Mouse (Mus musculus): ENCODE measurements around the gene Gm8677. TPM values are rescaled to one million over a fixed set of nuclear protein-coding genes. Genes with fewer than 3 reads are reported as not detected.
"Not testable (repeated sequence)": the region's sequence is repeated elsewhere in the genome, so short reads cannot be mapped to it uniquely, and the experiment has no call there.

Gene Gm8677
- polyA plus RNA-seq (2021), result not detected

- ATAC-seq; H3K27me3 ChIP-seq; POLR2A ChIA-PET; CTCF ChIA-PET; DNase-seq (ENCODE audit: low read depth, low spot score); in situ Hi-C loops (cut with MboI; ENCODE audit: low pct_unique_long_range_greater_than_20kb): not testable (repeated sequence)
These were observed at the start of gene Gm8677 for GRCm38 (mm10) chr7:22534787-22535186. Gene Gm8677, minus strand, starts transcription at chr7:22534887.

- DNase-seq (ENCODE audit: low read depth, low spot score); H3K27me3 ChIP-seq; POLR2A ChIA-PET; in situ Hi-C loops (cut with MboI; ENCODE audit: low pct_unique_long_range_greater_than_20kb); CTCF ChIA-PET; ATAC-seq: not testable (repeated sequence)
These were observed 30.6 kb upstream of the Gm8677 start, which contains the start of gene Gm4201 for GRCm38 (mm10) chr7:22565243-22565642. Gene Gm4201, minus strand, starts transcription at chr7:22565343.

GRCm38 (mm10) chr7:22522667-22523066, 12.0 kb downstream of the Gm8677 start, which contains the start of gene Vmn1r152:
Gene Vmn1r152, plus strand, starts transcription at chr7:22522967.
- in situ Hi-C loops (cut with MboI; ENCODE audit: low pct_unique_long_range_greater_than_20kb); POLR2A ChIA-PET; ATAC-seq; DNase-seq (ENCODE audit: low read depth, low spot score); CTCF ChIA-PET; H3K27me3 ChIP-seq: not testable (repeated sequence)

GRCm38 (mm10) chr7:22499578-22499977, 35.1 kb downstream of the Gm8677 start, which contains the start of gene Vmn1r151:
Gene Vmn1r151, minus strand, starts transcription at chr7:22499678.
- CTCF ChIA-PET; POLR2A ChIA-PET; in situ Hi-C loops (cut with MboI; ENCODE audit: low pct_unique_long_range_greater_than_20kb): not testable (repeated sequence)

More at GRCm38 (mm10) chr7:22499578-22499977, 35.1 kb downstream of the Gm8677 start, which contains the start of gene Vmn1r151:
- not testable (repeated sequence) for DNase-seq (ENCODE audit: low read depth, low spot score); H3K27me3 ChIP-seq; ATAC-seq

Other genes starting within 250 kb of the Gm8677 start
- gene Gm4187, start 205.2 kb downstream of the Gm8677 start, polyA plus RNA-seq (2021), result not detected
- gene Gm8660, start 163.8 kb downstream of the Gm8677 start, polyA plus RNA-seq (2021), result not detected
- not detected for gene Vmn1r148, start 121.3 kb downstream of the Gm8677 start, polyA plus RNA-seq (2021)
- not detected for gene Vmn1r149, start 96.7 kb downstream of the Gm8677 start, polyA plus RNA-seq (2021)
- not detected for gene Gm10665, start 70.8 kb downstream of the Gm8677 start, polyA plus RNA-seq (2021)
- not detected for gene Vmn1r151, start 35.2 kb downstream of the Gm8677 start, polyA plus RNA-seq (2021)
- not detected for gene Vmn1r152, start 11.9 kb downstream of the Gm8677 start, polyA plus RNA-seq (2021)
- not detected for gene Gm4201, start 30.5 kb upstream of the Gm8677 start, polyA plus RNA-seq (2021)
- not detected for gene Gm4565, start 53.2 kb upstream of the Gm8677 start, polyA plus RNA-seq (2021)
- gene Vmn1r155, start 123.1 kb upstream of the Gm8677 start, polyA plus RNA-seq (2021), result not detected
- not detected for gene Gm8693, start 157.4 kb upstream of the Gm8677 start, polyA plus RNA-seq (2021)
- gene Gm4567, start 184.8 kb upstream of the Gm8677 start, polyA plus RNA-seq (2021), result not detected
- gene Vmn1r157, start 226.8 kb upstream of the Gm8677 start, polyA plus RNA-seq (2021), result not detected